Mouse (Mus musculus) lung, adult 2 months (tissue): ENCODE data around the gene Retreg3.

Experiments used
- CTCF ChIP-seq: fragments of 200-500 bp; IDR thresholded peaks from 2 replicates; pipeline ENCODE4 v1.5.1; 2011; ENCODE audit warnings: mild to moderate bottlenecking, low read length, control low read depth; ENCODE audit not compliant: insufficient read depth
- POLR2A ChIP-seq: fragments of 200-500 bp; IDR thresholded peaks from 2 replicates; pipeline ENCODE4 v1.6.1; 2011; ENCODE audit warnings: low read depth, mild to moderate bottlenecking, control low read depth, low read length, borderline replicate concordance; ENCODE audit errors: extremely low read depth

DNA sequence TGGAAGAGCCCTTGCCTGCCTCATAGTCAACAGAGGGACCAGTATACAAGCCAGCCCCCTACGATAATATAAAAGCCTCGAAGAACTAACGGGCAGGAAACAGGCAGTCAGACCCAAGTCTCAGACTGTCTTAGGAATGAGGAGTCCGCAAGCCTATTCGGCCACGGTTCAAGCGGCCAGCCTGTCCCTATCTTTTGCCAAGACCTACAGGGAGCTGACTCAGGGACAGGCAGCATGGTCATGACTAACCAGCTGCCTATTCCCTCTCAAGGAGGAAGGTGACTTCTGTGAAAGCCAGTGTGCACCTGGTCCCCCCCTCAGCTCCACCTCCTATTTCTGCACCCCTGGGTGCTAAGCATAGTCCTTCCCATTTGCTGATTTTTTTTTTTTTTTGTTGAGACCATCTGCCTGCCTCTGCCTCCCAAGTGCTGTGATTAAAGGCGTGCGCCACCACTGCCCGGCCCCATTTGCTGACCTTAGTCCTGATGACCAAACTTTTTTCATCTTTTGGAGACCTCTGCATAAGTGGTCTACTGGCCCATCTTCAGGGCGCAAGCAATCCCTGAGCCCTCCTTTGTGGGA lies 9.4 kb upstream of the Retreg3 start:
- no peak for TF ChIP-seq POLR2A
- TF ChIP-seq CTCF: no peak
